Mouse (Mus musculus): ENCODE data around the gene Scgb1c1. TPM values are rescaled to one million over a fixed set of nuclear protein-coding genes. Genes with fewer than 3 reads are reported as not detected.

The Scgb1c1 gene
- polyA plus RNA-seq, 1 experiment from 2014 or later, result not detected

GRCm38 (mm10) chr7:140846676-140847075 lies 1.3 kb downstream of the Scgb1c1 start:
- Histone ChIP-seq H3K4me1 (ENCODE audit: insufficient read depth) (0 out of 2 replicates have a peak, but pooled peaks cover 4% of the 10 kb centered on the region), H3K36me3 (replicated peaks; ENCODE audit: insufficient read depth, low read length) (peaks cover under 1% of the 10 kb centered on the region), H3K4me3 (ENCODE audit: low read depth, low read length) (no peak overlapping the region), H3K4me2 (ENCODE audit: low read depth, low read length) (no peak overlapping the region), H3K27ac (ENCODE audit: low read depth) (no peak overlapping the region), H3K9ac (replicated peaks) (no peak overlapping the region), H3K9me3 (ENCODE audit: low read length) (no peaks in the 10 kb centered on the region), H3K27me3 (ENCODE audit: insufficient read depth, low read length) (no peaks in the 10 kb centered on the region)
- ATAC-seq (no peak), DNase-seq (no peak)
- 74% methylated on average over 10 of the region's 10 CpGs for WGBS (ENCODE audit: insufficient replicate concordance)
- TF ChIP-seq CTCF (IDR thresholded peaks at IDR 0.05; ENCODE audit: low read depth), result no peak
- no peak for TF ChIP-seq EP300 (IDR thresholded peaks at IDR 0.05; ENCODE audit: low read depth)

GRCm38 (mm10) chr7:140847755-140848580 lies 2.6 kb downstream of the Scgb1c1 start, which contains the start of gene Odf3:
Gene Odf3, plus strand, starts transcription at chr7:140847805.
- 0 out of 2 replicates have a peak, but pooled peaks have one; percentile 6 for TF ChIP-seq CTCF (IDR thresholded peaks at IDR 0.05; ENCODE audit: low read depth)
- TF ChIP-seq EP300 (IDR thresholded peaks at IDR 0.05; ENCODE audit: low read depth), result no peak
- no peaks in the 10 kb centered on the region for H3K9me3 ChIP-seq (ENCODE audit: low read length)
- no peaks in the 10 kb centered on the region for H3K27me3 ChIP-seq (ENCODE audit: insufficient read depth, low read length)
- no peak within 1 kb of the TSS for H3K4me3 ChIP-seq (ENCODE audit: low read depth, low read length)
- no peak within 1 kb of the TSS for H3K9ac ChIP-seq (replicated peaks)
- ATAC-seq (no peak), DNase-seq (peak; percentile 45)
- peaks cover 7% of the 10 kb centered on the region for H3K4me1 ChIP-seq (ENCODE audit: insufficient read depth)
- no peak within 1 kb of the TSS for H3K4me2 ChIP-seq (ENCODE audit: low read depth, low read length)
- no peak within 1 kb of the TSS for H3K27ac ChIP-seq (ENCODE audit: low read depth)
- 55% methylated on average over 11 of the region's 11 CpGs for WGBS (ENCODE audit: insufficient replicate concordance)
- peaks cover 8% of the 10 kb centered on the region for H3K36me3 ChIP-seq (replicated peaks; ENCODE audit: insufficient read depth, low read length)

DNA sequence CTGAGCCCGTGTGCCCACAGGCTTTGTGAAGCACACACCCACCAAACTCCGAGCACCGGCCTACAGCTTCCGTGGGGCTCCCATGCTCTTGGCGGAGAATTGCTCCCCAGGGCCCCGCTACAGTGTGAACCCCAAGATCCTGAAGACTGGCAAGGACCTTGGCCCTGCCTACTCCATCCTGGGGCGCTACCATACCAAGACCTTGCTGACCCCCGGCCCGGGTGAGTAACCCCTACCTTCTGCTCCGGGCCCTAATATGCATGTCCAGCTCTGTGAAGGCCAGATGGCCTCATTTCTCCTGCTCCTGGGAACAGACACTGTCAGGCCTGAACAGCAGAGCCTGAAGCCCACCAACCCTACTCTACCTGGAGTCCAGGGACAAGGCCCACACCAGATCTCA lies 3.2 kb downstream of the Scgb1c1 start:
- no peak for TF ChIP-seq EP300 (IDR thresholded peaks at IDR 0.05; ENCODE audit: low read depth)
- no peak for TF ChIP-seq CTCF (IDR thresholded peaks at IDR 0.05; ENCODE audit: low read depth)
- WGBS (ENCODE audit: insufficient replicate concordance), result 78% methylated on average over 10 of the region's 10 CpGs
- Histone ChIP-seq H3K27me3 (ENCODE audit: insufficient read depth, low read length) (no peaks in the 10 kb centered on the region), H3K4me1 (ENCODE audit: insufficient read depth) (peaks cover 11% of the 10 kb centered on the region), H3K9ac (replicated peaks) (no peak overlapping the region), H3K36me3 (replicated peaks; ENCODE audit: insufficient read depth, low read length) (peaks cover 10% of the 10 kb centered on the region), H3K4me3 (ENCODE audit: low read depth, low read length) (no peak overlapping the region), H3K4me2 (ENCODE audit: low read depth, low read length) (no peak overlapping the region), H3K9me3 (ENCODE audit: low read length) (no peaks in the 10 kb centered on the region), H3K27ac (ENCODE audit: low read depth) (no peak overlapping the region)
- no peak for ATAC-seq
- no peak for DNase-seq

DNA sequence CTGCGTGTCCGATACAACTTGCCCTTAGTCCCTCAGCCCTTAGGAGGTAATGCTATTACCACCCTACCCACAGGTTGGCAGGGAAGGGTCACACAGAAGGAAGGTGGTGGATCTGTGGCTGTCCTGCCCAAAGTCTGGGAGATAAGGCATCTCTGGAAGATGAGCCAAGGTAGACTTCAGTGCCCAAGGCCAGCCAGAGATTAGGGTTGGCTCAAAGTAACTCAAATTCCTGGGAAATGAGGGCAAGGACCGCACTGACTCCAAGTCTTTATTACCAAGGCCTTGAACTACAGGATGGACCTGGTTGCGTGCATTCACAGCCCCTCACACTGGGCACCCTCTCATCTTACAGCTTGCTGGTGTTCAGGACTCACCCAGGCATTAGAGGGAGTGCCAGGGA lies 6.6 kb downstream of the Scgb1c1 start:
- ATAC-seq, result no peak
- 92% methylated on average over 4 of the region's 4 CpGs for WGBS (ENCODE audit: insufficient replicate concordance)
- Histone ChIP-seq H3K4me1 (ENCODE audit: insufficient read depth) (peaks cover 26% of the 10 kb centered on the region), H3K27ac (ENCODE audit: low read depth) (no peak overlapping the region; the same call in 1 of the 2 replicates), H3K9me3 (ENCODE audit: low read length) (no peaks in the 10 kb centered on the region), H3K9ac (replicated peaks) (no peak overlapping the region), H3K36me3 (replicated peaks; ENCODE audit: insufficient read depth, low read length) (peaks cover 24% of the 10 kb centered on the region), H3K27me3 (ENCODE audit: insufficient read depth, low read length) (no peaks in the 10 kb centered on the region), H3K4me3 (ENCODE audit: low read depth, low read length) (no peak overlapping the region), H3K4me2 (ENCODE audit: low read depth, low read length) (no peak overlapping the region)
- DNase-seq, result no peak
- TF ChIP-seq CTCF (IDR thresholded peaks at IDR 0.05; ENCODE audit: low read depth) (no peak), EP300 (IDR thresholded peaks at IDR 0.05; ENCODE audit: low read depth) (no peak)

- H3K4me1 ChIP-seq (ENCODE audit: insufficient read depth), result peaks cover 30% of the 10 kb centered on the region
- DNase-seq (peak; percentile 69), ATAC-seq (peak; percentile 40)
- no peaks in the 10 kb centered on the region for H3K27me3 ChIP-seq (ENCODE audit: insufficient read depth, low read length)
- H3K9ac ChIP-seq (replicated peaks), result 0 out of 2 replicates have a peak overlapping the region, but pooled peaks have one; percentile 30
- TF ChIP-seq EP300 (IDR thresholded peaks at IDR 0.05; ENCODE audit: low read depth) (no peak), CTCF (IDR thresholded peaks at IDR 0.05; ENCODE audit: low read depth) (no peak)
- WGBS (ENCODE audit: insufficient replicate concordance), result 61% methylated on average over 9 of the region's 9 CpGs
- no peak overlapping the region for H3K4me3 ChIP-seq (ENCODE audit: low read depth, low read length)
- H3K27ac ChIP-seq (ENCODE audit: low read depth), result peak overlapping the region; percentile 99
- H3K9me3 ChIP-seq (ENCODE audit: low read length), result no peaks in the 10 kb centered on the region
- peak overlapping the region; percentile 26; the same call in 1 of the 2 replicates for H3K4me2 ChIP-seq (ENCODE audit: low read depth, low read length)
- peaks cover 24% of the 10 kb centered on the region for H3K36me3 ChIP-seq (replicated peaks; ENCODE audit: insufficient read depth, low read length)
These were observed 8.0 kb downstream of the Scgb1c1 start for GRCm38 (mm10) chr7:140853386-140853785.

DNA sequence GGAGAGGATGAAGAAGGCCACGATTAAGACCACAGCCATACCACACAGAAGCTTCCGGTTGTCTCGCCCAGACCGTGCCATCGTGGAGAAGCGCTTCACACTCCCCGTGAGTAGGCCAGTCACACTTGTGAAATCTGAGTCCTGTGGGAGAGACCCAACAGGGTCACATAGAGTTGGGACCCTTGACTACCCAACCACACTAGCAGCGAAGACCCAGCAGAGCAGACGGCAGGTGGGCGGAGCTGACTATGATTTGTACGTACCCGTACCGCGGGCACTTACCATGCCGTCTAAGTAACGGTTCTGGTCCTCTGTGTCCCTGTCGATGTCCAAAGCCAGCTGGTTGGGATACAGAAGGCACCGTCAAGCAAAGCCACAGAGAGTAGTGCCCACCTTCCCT lies 9.1 kb downstream of the Scgb1c1 start:
- peak overlapping the region; percentile 90; the same call in 1 of the 2 replicates for H3K9ac ChIP-seq (replicated peaks)
- WGBS (ENCODE audit: insufficient replicate concordance), result 93% methylated on average over 18 of the region's 18 CpGs
- TF ChIP-seq EP300 (IDR thresholded peaks at IDR 0.05; ENCODE audit: low read depth) (no peak), CTCF (IDR thresholded peaks at IDR 0.05; ENCODE audit: low read depth) (no peak)
- H3K4me1 ChIP-seq (ENCODE audit: insufficient read depth), result peaks cover 34% of the 10 kb centered on the region
- H3K27ac ChIP-seq (ENCODE audit: low read depth), result peak overlapping the region; percentile 99; the same call in 1 of the 2 replicates
- H3K27me3 ChIP-seq (ENCODE audit: insufficient read depth, low read length), result no peaks in the 10 kb centered on the region
- H3K36me3 ChIP-seq (replicated peaks; ENCODE audit: insufficient read depth, low read length), result peaks cover 34% of the 10 kb centered on the region
- DNase-seq (no peak), ATAC-seq (no peak)
- peak overlapping the region; percentile 85; the same call in 1 of the 2 replicates for H3K4me2 ChIP-seq (ENCODE audit: low read depth, low read length)
- no peaks in the 10 kb centered on the region for H3K9me3 ChIP-seq (ENCODE audit: low read length)
- H3K4me3 ChIP-seq (ENCODE audit: low read depth, low read length), result peak overlapping the region; percentile 80; the same call in 1 of the 2 replicates
